Mouse (Mus musculus) frontal cortex, adult (tissue): ENCODE data around the gene Igbp1b.

ENCODE experiments used
- ATAC-seq: cut with Nextera tagmentation; 2 replicates; pipeline ENCODE4 v1.9.2; 2017; ENCODE audit warnings: mild to moderate bottlenecking, moderate library complexity, mixed read lengths; ENCODE audit not compliant: low TSS enrichment

Igbp1b gene

DNA sequence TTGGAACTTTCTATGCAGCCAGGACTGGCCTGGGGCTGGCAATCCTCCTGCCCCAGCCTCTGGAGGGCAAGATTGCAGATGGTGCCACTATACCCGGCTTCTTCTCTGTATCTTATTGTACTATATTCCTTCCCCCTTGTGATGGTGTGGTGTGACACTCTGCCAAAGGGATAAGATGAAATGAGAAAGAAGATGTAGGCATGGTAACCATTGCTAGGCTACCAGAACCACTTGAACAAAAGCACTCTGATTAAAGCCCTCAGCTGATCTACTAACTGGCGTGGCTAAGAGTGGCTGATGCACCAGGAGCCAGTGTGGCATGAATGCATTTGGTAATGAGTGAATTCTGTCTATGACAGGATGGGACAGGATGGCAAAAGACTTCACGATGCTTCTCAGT, at the start of gene Igbp1b:
Gene Igbp1b (minus strand): TSS at position 29 of the 400 bp plus-strand sequence.
- peak; percentile 55; the same call in 1 of the 2 replicates for ATAC-seq

DNA sequence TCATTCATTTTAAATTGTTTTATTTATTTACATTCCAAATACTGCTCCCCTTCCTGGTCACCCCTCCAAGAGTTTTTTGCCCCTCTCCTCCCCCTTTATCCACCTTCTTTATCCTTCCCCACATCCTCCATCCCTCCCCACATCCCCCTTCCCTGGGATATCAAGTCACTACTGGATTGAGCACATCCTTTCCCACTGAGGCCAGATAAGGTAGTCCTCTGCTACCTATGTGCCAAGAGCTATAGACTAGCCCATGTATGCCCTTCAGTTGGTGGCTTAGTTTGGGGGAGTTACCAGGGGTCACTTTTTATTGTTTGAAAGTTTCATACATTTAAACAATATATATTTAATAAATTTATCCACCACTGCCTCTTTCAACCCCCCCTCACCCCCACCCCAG, 24.6 kb upstream of the Igbp1b start:
- ATAC-seq: no peak

DNA sequence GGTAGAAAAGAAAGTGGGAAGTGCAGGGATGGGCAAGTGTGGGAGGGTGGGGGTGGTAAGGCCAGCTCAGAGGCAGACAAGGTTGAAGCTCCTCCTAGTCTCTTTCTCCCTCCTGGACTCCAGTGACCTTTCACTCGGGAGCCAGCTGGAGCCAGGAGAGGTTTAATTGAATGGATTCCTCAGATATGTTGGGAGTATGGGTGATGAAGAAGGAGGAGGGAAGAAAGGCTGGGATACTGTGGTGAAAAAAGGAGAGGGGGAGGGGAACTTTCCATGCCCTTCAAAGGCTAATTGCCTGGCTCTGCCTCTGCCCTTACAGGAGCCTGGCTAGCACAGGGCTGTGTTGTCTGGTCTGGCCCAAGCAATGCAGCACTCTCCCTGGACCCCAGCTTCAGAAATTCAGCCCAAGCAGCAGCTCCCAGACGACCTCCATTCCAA, 14.4 kb upstream of the Igbp1b start:
- no peak for ATAC-seq

DNA sequence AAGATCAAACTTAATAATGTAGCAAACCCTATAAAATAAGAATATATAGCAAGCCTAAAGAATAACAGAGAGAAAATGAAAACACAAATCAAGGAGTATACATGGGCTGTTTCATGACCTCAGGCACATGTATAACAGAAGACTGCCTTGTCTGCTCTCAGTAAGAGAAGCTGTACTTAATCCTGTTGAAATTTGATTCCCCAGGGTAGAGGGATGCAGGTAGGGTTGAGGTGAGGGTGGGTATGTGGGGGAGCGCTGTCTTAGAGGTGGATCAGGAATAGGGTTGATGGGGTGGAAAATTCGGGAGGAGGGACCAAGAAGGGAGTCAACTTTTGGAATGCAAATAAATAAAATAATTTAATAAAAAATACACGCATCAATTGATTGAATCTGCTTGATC, 7.1 kb upstream of the Igbp1b start:
- no peak for ATAC-seq

DNA sequence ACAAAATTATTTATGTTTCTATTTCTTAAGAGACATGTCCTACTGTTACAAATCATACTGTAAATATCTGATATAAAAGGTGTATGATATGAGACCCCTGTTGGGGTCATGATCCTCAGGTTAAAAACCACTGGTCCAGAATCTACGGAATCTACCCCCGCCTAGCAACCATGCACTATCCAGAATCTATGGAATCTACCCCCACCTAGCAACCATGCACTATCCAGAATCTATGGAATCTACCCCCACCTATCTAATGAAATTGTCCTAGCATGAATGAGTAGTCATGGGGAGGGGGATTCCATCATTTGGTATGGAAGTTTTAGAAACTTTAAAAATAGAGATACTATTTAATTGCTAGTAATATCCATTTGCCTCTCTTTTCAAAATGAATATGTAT, 12.7 kb downstream of the Igbp1b start:
- no peak for ATAC-seq

DNA sequence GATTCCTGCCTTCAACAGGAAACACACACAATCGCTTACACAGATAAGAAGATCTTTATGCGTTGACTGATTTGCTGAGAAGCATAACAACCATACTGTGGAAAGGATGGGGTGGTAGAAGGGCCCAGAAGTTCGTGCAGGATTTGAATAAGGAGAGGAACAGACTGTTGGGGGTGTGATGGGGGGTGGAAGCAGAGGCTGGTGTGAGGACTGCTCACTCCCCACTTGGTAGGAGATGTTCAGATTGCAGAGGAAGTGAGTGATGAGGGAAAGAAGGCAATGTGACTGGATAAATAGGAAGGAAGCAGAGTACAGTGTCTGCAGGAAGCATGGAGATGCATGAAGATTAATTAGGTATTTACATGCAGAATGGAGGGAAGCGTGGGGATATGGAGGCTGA, 19.0 kb downstream of the Igbp1b start:
- ATAC-seq: peak; percentile 97

DNA sequence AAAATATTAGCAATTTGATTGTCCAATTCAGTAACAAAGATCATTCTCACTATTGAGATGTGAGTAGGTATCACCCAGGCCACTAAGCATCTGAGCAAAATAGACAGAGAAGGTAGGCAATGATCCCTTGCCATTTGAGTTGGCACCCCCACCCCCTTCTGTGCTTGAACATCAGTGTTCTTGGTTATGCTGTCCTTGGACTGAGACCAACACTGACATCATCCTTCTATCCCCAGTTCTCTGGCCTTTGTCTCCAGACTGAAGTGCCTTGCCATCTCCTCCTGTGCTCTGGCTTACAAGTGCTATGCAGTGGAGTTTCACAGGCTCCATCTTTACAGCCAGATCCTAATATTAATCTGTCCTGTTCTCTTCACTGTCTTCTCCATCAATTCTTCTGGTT, 37.6 kb downstream of the Igbp1b start:
- no peak for ATAC-seq

DNA sequence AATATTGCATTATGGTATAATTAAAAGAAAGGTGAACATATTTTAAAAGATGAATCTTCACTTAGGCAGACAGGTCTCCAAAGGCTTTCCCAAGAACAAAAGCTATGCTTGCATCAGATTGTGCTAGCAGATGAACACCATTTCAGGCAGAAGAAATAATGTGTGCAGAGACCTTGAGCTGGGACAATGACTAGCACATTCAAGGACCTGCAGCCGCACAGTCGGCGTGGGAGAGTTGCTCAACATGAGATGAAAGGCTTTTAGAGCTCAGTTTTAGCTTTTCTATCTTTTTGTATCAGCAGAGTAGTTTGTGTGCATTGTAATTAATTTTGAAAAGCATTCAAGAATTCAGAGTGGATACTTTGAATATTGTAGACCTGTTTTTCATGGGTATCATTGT, 39.9 kb downstream of the Igbp1b start:
- ATAC-seq: no peak
